Mouse (Mus musculus) gastrocnemius, postnatal 14 days (tissue): ENCODE data around the gene Nrd1. TPM values are rescaled to one million over a fixed set of nuclear protein-coding genes. Genes with fewer than 3 reads are reported as not detected.

Source experiments
- DNase-seq: peaks from one replicate; pipeline ENCODE4 v3.0.0; 2021; ENCODE audit warnings: mixed read lengths
- intact Hi-C: fragments of 180-260 bp; cut with DNase I; formaldehyde crosslinking; loops from one replicate; pipeline ENCODE4 v1.15.1; 2025; ENCODE audit warnings: low total_unique reads
- total RNA-seq, 2 experiments: library from RNA; stranded (reverse); gene quantifications; 2 replicates each; pipeline ENCODE4 v1.2.3; 2021

The Nrd1 gene
- total RNA-seq, 2 experiments from 2014 or later, result 71.8 to 86.4 TPM

GRCm38 (mm10) chr4:109019301-109019700 lies 18.8 kb downstream of the Nrd1 start:
- DNase-seq, result no peak
- intact Hi-C loops, result no loop called here

GRCm38 (mm10) chr4:109021976-109022375 lies 21.5 kb downstream of the Nrd1 start:
- no peak for DNase-seq
- intact Hi-C loops, result no loop called here

- intact Hi-C loops, result no loop called here
- DNase-seq, result no peak
Observed at GRCm38 (mm10) chr4:109025061-109025460, 24.6 kb downstream of the Nrd1 start.

GRCm38 (mm10) chr4:109026543-109026942 lies 26.1 kb downstream of the Nrd1 start:
- intact Hi-C loops, result no loop called here
- no peak for DNase-seq

GRCm38 (mm10) chr4:109029857-109030256 lies 29.4 kb downstream of the Nrd1 start:
- intact Hi-C loops, result no loop called here
- DNase-seq, result no peak

GRCm38 (mm10) chr4:109030266-109030665 lies 29.8 kb downstream of the Nrd1 start:
- no peak for DNase-seq
- intact Hi-C loops, result no loop called here

- intact Hi-C loops, result no loop called here
- peak; percentile 45 for DNase-seq
Observed at GRCm38 (mm10) chr4:109036327-109036726, 35.9 kb downstream of the Nrd1 start.

GRCm38 (mm10) chr4:109042739-109043138 lies 42.3 kb downstream of the Nrd1 start:
- intact Hi-C loops, result no loop called here
- no peak for DNase-seq

- DNase-seq, result no peak
- intact Hi-C loops, result no loop called here
Observed at GRCm38 (mm10) chr4:109043294-109043693, 42.8 kb downstream of the Nrd1 start.

GRCm38 (mm10) chr4:109043756-109044155 lies 43.3 kb downstream of the Nrd1 start:
- intact Hi-C loops, result no loop called here
- DNase-seq, result no peak

- intact Hi-C loops, result no loop called here
- DNase-seq, result no peak
Observed at GRCm38 (mm10) chr4:109048258-109048657, 47.8 kb downstream of the Nrd1 start.

- intact Hi-C loops, result no loop called here
- no peak for DNase-seq
Observed at GRCm38 (mm10) chr4:109052282-109052681, 51.8 kb downstream of the Nrd1 start.

- DNase-seq, result no peak
- intact Hi-C loops, result no loop called here
Observed at GRCm38 (mm10) chr4:109054003-109054402, 53.5 kb downstream of the Nrd1 start.

GRCm38 (mm10) chr4:109056351-109056750 lies 55.9 kb downstream of the Nrd1 start:
- DNase-seq, result no peak
- intact Hi-C loops, result no loop called here

- DNase-seq, result no peak
- intact Hi-C loops, result no loop called here
Observed at GRCm38 (mm10) chr4:109057640-109058039, 57.2 kb downstream of the Nrd1 start.

- intact Hi-C loops, result no loop called here
- no peak for DNase-seq
Observed at GRCm38 (mm10) chr4:109059255-109059821, 58.9 kb downstream of the Nrd1 start.

- intact Hi-C loops, result loop anchor here (10.0 kb wide), 1 partner anchor 100 kb away; no protein-coding TSS in a partner anchor
- no peak for DNase-seq
Observed at GRCm38 (mm10) chr4:109064941-109065340, 64.5 kb downstream of the Nrd1 start.

- intact Hi-C loops, result loop anchor here (10.0 kb wide), 1 partner anchor 99 kb away; no protein-coding TSS in a partner anchor
Observed at GRCm38 (mm10) chr4:109065714-109066113, 65.3 kb downstream of the Nrd1 start.

GRCm38 (mm10) chr4:109072891-109073290 lies 72.4 kb downstream of the Nrd1 start:
- intact Hi-C loops, result no loop called here
- DNase-seq, result no peak

More at GRCm38 (mm10) chr4:109065714-109066113, 65.3 kb downstream of the Nrd1 start:
- no peak for DNase-seq

GRCm38 (mm10) chr4:109073296-109073695 lies 72.8 kb downstream of the Nrd1 start:
- no peak for DNase-seq
- intact Hi-C loops, result no loop called here

GRCm38 (mm10) chr4:109078941-109079340 lies 78.5 kb downstream of the Nrd1 start:
- intact Hi-C loops, result no loop called here
- DNase-seq, result no peak

GRCm38 (mm10) chr4:109079676-109080075 lies 79.2 kb downstream of the Nrd1 start:
- no peak for DNase-seq
- intact Hi-C loops, result no loop called here
